Mouse (Mus musculus) heart, embryonic 16.5 days (tissue): ENCODE measurements around the gene Abhd4. TPM values are rescaled to one million over a fixed set of nuclear protein-coding genes. Genes with fewer than 3 reads are reported as not detected.

Experiments
- ATAC-seq: fragments of 200-750 bp; cut with Nextera tagmentation; replicated peaks from 2 replicates; pipeline ENCODE4 v1.8.0; 2017; ENCODE audit warnings: moderate number of reproducible peaks; ENCODE audit not compliant: insufficient read depth, low FRiP score; ENCODE audit errors: extremely low read depth
- H3K27ac ChIP-seq: fragments of 300-500 bp; sonication (generic); 2 replicates; pipeline ENCODE4 v1.5.1; 2014; ENCODE audit warnings: mild to moderate bottlenecking, low read length, control low read depth, moderate library complexity
- H3K27me3 ChIP-seq: fragments of 300-500 bp; sonication (generic); 2 replicates; pipeline ENCODE4 v1.6.1; 2014; ENCODE audit warnings: low read length, mixed read lengths; ENCODE audit not compliant: control insufficient read depth, insufficient read depth
- H3K36me3 ChIP-seq: fragments of 300-500 bp; sonication (generic); 2 replicates; pipeline ENCODE4 v1.6.1; 2014; ENCODE audit not compliant: control insufficient read depth, insufficient read depth
- H3K4me1 ChIP-seq: fragments of 300-500 bp; sonication (generic); 2 replicates; pipeline ENCODE4 v1.6.1; 2014; ENCODE audit warnings: low read length, mixed read lengths; ENCODE audit not compliant: control insufficient read depth, insufficient read depth
- H3K4me2 ChIP-seq: fragments of 300-500 bp; sonication (generic); 2 replicates; pipeline ENCODE4 v1.6.1; 2014; ENCODE audit warnings: low read depth, mild to moderate bottlenecking, control low read depth, low read length
- H3K4me3 ChIP-seq: fragments of 300-500 bp; sonication (generic); 2 replicates; pipeline ENCODE4 v1.5.1; 2014; ENCODE audit warnings: mild to moderate bottlenecking, control low read depth, low read length
- H3K9ac ChIP-seq: fragments of 300-500 bp; sonication (generic); 2 replicates; pipeline ENCODE4 v1.6.1; 2014; ENCODE audit warnings: low read length, control low read depth
- H3K9me3 ChIP-seq: fragments of 300-500 bp; sonication (generic); replicated peaks from 2 replicates; pipeline ENCODE4 v1.6.1; 2016; ENCODE audit warnings: low read length; ENCODE audit not compliant: control insufficient read depth
- WGBS: fragments of 180-500 bp; shearing (Covaris S2); extraction: QIAGEN DNeasy Blood & Tissue Kit; methylation state at CpG from one replicate; pipeline ENCODE4 v1.1.7; 2014; 5-methylcytosine and 5-hydroxymethylcytosine counted together
- polyA plus RNA-seq: library from polyadenylated mRNA; unstranded; fragments of >200 nt; fragmentation: Nextera tagmentation; extraction: Ambion mirVana; gene quantifications from 2 replicates; pipeline ENCODE4 v1.2.1, GENCODE M21; 2015

The Abhd4 gene
- polyA plus RNA-seq, 1 experiment from 2014 or later: 115 TPM

DNA sequence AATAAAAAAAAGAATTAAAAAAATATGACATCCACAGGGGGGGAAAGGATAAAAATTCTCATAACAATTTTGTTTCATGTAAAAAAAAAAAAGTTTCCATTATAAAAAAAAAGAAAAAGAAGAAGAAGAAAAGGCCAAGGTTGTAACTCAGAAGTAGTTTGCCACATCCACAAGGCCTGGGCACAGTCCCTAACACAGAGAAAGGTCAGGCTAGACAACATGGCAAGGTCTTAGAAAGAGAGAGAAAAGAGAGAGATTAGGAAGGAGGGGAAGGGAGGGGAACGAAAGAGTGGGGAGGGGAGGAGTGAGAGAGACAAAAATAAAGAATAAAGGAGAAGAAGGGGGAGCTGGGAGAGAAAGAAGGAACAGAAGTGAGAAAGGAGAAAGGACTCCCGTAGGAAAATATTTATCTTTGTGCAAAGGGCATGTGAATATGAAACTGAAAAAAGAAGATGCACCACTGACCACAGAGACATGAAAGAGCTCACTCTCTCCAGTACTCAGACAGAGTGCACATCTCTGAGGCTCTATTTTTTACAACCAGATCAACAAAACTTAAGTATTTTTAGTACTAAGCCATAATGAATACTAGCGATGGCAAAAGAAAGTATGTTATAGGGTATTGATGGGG lies 18.1 kb downstream of the Abhd4 start:
- no peaks in the 10 kb centered on the region for H3K9me3 ChIP-seq
- H3K4me2 ChIP-seq: no peak overlapping the region
- H3K9ac ChIP-seq: no peak overlapping the region
- no peak for ATAC-seq
- H3K4me1 ChIP-seq: no peaks in the 10 kb centered on the region
- H3K4me3 ChIP-seq: no peak overlapping the region
- WGBS: 79% methylated on average over 3 of the region's 3 CpGs
- no peaks in the 10 kb centered on the region for H3K27me3 ChIP-seq
- peaks cover 16% of the 10 kb centered on the region for H3K36me3 ChIP-seq
- no peak overlapping the region for H3K27ac ChIP-seq

DNA sequence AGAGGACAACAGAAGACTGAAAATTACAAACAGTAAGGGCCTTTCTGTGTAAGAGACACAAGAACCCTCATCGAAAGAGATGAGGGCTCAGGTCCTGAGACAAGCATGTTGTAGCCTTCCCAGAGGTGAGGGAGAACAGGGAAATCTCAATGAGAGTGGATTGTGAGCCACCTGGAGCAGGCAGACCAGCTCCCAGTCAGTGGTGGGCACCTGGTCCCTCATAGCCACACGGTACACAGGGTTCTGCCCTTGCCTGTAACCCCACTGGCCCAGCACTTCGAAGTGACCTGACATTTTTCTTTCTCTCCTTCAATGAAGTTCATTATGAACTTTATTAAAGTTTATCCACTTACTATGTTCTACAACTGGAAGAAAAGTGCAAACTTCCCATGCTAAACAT lies 18.7 kb downstream of the Abhd4 start:
- no peak overlapping the region for H3K9ac ChIP-seq
- H3K4me1 ChIP-seq: no peaks in the 10 kb centered on the region
- H3K9me3 ChIP-seq: no peaks in the 10 kb centered on the region
- H3K27me3 ChIP-seq: no peaks in the 10 kb centered on the region
- no peak overlapping the region for H3K27ac ChIP-seq
- H3K4me2 ChIP-seq: no peak overlapping the region
- no peak overlapping the region for H3K4me3 ChIP-seq
- 80% methylated on average over 3 of the region's 3 CpGs for WGBS
- ATAC-seq: no peak
- peaks cover 10% of the 10 kb centered on the region for H3K36me3 ChIP-seq

DNA sequence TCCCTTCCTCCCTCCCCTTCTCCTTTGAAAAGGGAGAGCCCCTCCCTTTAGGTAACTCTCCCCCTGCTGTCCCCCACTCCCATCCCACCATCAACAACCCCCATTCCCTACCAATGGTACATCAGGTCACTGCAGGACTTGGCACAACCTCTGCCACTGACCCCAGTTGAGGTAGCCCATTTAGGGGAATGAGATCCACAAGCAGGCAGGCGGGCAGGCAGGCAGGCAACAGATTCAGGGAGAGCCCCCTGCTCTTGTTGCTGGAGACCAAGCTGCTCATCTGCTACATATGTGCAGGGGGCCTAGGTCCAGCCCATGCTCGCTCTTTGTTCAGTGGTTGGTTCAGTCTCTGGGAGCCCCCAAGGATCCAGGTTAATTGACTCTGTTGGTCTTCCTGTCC lies 22.5 kb downstream of the Abhd4 start:
- 80% methylated on average over 2 of the region's 2 CpGs for WGBS
- no peak overlapping the region for H3K27ac ChIP-seq
- ATAC-seq: no peak
- peaks cover 2% of the 10 kb centered on the region; the same call in 1 of the 2 replicates for H3K27me3 ChIP-seq
- H3K9ac ChIP-seq: no peak overlapping the region
- H3K4me2 ChIP-seq: no peak overlapping the region
- H3K4me1 ChIP-seq: no peaks in the 10 kb centered on the region
- H3K9me3 ChIP-seq: no peaks in the 10 kb centered on the region
- no peaks in the 10 kb centered on the region for H3K36me3 ChIP-seq
- no peak overlapping the region for H3K4me3 ChIP-seq

GRCm38 (mm10) chr14:54284839-54285238 lies 30.9 kb downstream of the Abhd4 start, which contains the start of gene Olfr49:
Olfr49 (minus strand) TSS chr14:54284939.
- peaks cover 3% of the 10 kb centered on the region; the same call in 1 of the 2 replicates for H3K9me3 ChIP-seq
- H3K4me2 ChIP-seq: no peak within 1 kb of the TSS
- no peaks in the 10 kb centered on the region for H3K36me3 ChIP-seq
- no peak within 1 kb of the TSS for H3K27ac ChIP-seq
- H3K4me1 ChIP-seq: no peaks in the 10 kb centered on the region
- no peak within 1 kb of the TSS for H3K4me3 ChIP-seq
- no peak for ATAC-seq
- 72% methylated on average over 1 of the region's 1 CpGs for WGBS
- peaks cover 2% of the 10 kb centered on the region; the same call in 1 of the 2 replicates for H3K27me3 ChIP-seq
- no peak within 1 kb of the TSS for H3K9ac ChIP-seq

DNA sequence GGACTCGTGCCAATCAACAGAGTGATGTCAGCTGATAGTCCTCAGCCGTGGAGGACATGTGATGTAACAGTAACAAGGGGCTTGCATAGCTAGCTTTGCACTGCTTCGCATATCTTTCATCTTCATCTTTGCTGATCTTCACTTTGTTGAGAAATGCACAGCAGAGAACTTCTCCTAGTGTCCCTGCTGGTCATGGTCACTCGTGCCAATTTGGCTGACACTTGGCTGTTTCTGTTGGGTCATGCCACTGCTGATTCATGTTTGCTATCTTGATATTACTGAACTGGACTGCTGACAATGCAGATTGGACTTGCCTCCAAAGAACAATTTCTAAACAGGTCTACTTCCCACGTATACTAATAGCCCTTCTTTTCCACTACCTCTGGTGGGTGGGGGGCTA lies 46.1 kb downstream of the Abhd4 start:
- Histone ChIP-seq H3K4me2 (no peak overlapping the region), H3K36me3 (no peaks in the 10 kb centered on the region), H3K9me3 (peaks cover 3% of the 10 kb centered on the region), H3K4me3 (no peak overlapping the region), H3K9ac (no peak overlapping the region), H3K4me1 (no peaks in the 10 kb centered on the region), H3K27me3 (no peaks in the 10 kb centered on the region), H3K27ac (no peak overlapping the region)
- 69% methylated on average over 5 of the region's 5 CpGs for WGBS
- ATAC-seq: no peak

DNA sequence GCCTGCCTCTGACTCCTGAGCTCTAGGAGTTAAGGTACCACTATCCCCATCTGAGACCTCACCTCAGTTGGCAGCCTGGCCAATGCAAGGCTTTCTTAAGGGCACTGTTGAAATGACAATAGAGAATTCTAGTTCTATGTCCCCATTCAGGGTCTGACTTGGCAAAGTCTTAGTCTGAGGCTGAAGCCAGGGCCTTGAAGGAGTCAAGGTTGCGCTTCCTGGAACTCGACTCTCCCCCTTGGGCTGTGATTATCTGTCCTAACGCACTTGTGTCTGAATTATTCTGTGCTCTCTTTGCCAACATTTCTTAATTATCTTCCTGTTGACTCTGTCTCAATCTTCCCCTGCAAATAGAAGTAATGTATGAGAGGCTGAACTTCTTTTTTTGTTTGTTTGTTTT lies 46.7 kb downstream of the Abhd4 start:
- no peaks in the 10 kb centered on the region for H3K27me3 ChIP-seq
- H3K4me1 ChIP-seq: no peaks in the 10 kb centered on the region
- no peak overlapping the region for H3K27ac ChIP-seq
- 86% methylated on average over 3 of the region's 3 CpGs for WGBS
- ATAC-seq: no peak
- no peaks in the 10 kb centered on the region for H3K36me3 ChIP-seq
- H3K4me2 ChIP-seq: no peak overlapping the region
- H3K9me3 ChIP-seq: peaks cover 3% of the 10 kb centered on the region
- H3K9ac ChIP-seq: no peak overlapping the region
- no peak overlapping the region for H3K4me3 ChIP-seq

DNA sequence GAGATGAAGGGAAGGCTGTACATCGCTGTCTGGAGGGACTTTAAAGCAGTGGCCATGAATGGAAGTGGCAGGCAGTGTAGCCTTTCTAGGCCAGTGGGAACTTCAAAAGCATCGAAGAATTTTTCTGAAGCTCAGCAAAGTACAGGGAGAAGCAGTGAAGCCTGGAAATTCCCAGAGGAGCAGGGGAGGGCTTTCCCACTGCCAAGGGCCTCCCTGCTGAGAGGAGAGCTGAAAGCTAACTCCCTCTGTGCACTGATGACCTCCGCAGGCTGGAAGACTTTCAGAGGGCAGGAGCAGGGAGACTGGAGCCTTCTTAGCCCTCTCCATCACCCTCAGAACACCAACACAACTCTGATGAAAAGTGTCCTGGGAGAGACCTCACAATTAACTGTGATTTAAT lies 57.8 kb downstream of the Abhd4 start:
- Histone ChIP-seq H3K4me1 (no peaks in the 10 kb centered on the region), H3K27me3 (no peaks in the 10 kb centered on the region), H3K36me3 (no peaks in the 10 kb centered on the region), H3K27ac (no peak overlapping the region), H3K9me3 (no peaks in the 10 kb centered on the region), H3K4me2 (no peak overlapping the region), H3K9ac (no peak overlapping the region), H3K4me3 (no peak overlapping the region)
- ATAC-seq: no peak
- WGBS: 41% methylated on average over 3 of the region's 3 CpGs

Other genes with a start within 250 kb of the Abhd4 start
- 349 and 394 TPM in 2 replicates for gene Dad1, start 84 bp upstream of the Abhd4 start, polyA plus RNA-seq
- gene Olfr49, start 30.8 kb downstream of the Abhd4 start, polyA plus RNA-seq: not detected in 2 replicates
- 63.1 and 66.5 TPM in 2 replicates for gene Oxa1l, start 106.6 kb downstream of the Abhd4 start, polyA plus RNA-seq
- 8.6 and 12.3 TPM in 2 replicates for gene Slc7a7, start 163.6 kb downstream of the Abhd4 start, polyA plus RNA-seq
- gene Mrpl52, start 172.7 kb downstream of the Abhd4 start, polyA plus RNA-seq: 191 and 212 TPM in 2 replicates
- gene Mmp14, start 177.4 kb downstream of the Abhd4 start, polyA plus RNA-seq: 89.5 and 99.5 TPM in 2 replicates
- 45.8 and 52.0 TPM in 2 replicates for gene Lrp10, start 209.9 kb downstream of the Abhd4 start, polyA plus RNA-seq
- gene Rem2, start 221.9 kb downstream of the Abhd4 start, polyA plus RNA-seq: 0.59 and 2.2 TPM in 2 replicates